Mouse (Mus musculus) hindbrain, embryonic 13.5 days (tissue): ENCODE measurements at regions not wholly inside any gene's neighbourhood (a gene's known extent, or its start where the extent isn't known, plus 50 kb on each side); places are given as distances from the start of the nearest gene placed in this dataset.

Experiments used
- ATAC-seq: fragments of 200-750 bp; cut with Nextera tagmentation; 2 replicates; pipeline ENCODE4 v1.8.0; 2017; ENCODE audit warnings: moderate TSS enrichment; ENCODE audit not compliant: low FRiP score
- H3K27ac ChIP-seq: fragments of 300-500 bp; sonication (generic); 2 replicates; pipeline ENCODE4 v1.5.1; 2015; ENCODE audit warnings: inconsistent platforms, mild to moderate bottlenecking, moderate library complexity
- H3K27me3 ChIP-seq: fragments of 300-500 bp; sonication (generic); 2 replicates; pipeline ENCODE4 v1.6.1; 2015; ENCODE audit warnings: mild to moderate bottlenecking, inconsistent platforms
- H3K36me3 ChIP-seq: fragments of 300-500 bp; sonication (generic); 2 replicates; pipeline ENCODE4 v1.6.1; 2015; ENCODE audit warnings: mild to moderate bottlenecking, inconsistent platforms
- H3K4me1 ChIP-seq: fragments of 300-500 bp; sonication (generic); replicated peaks from 2 replicates; pipeline ENCODE4 v1.6.1; 2015; ENCODE audit warnings: inconsistent platforms
- H3K4me2 ChIP-seq: fragments of 300-500 bp; sonication (generic); 2 replicates; pipeline ENCODE4 v1.6.1; 2015; ENCODE audit warnings: inconsistent platforms, mild to moderate bottlenecking, moderate library complexity
- H3K4me3 ChIP-seq: fragments of 300-500 bp; sonication (generic); 2 replicates; pipeline ENCODE4 v1.5.1; 2015; ENCODE audit warnings: mild to moderate bottlenecking, inconsistent platforms
- H3K9ac ChIP-seq: fragments of 300-500 bp; sonication (generic); 2 replicates; pipeline ENCODE4 v1.6.1; 2015; ENCODE audit warnings: mild to moderate bottlenecking, inconsistent platforms
- H3K9me3 ChIP-seq: fragments of 300-500 bp; sonication (generic); 2 replicates; pipeline ENCODE4 v1.6.1; 2016; ENCODE audit warnings: inconsistent platforms
- WGBS: fragments of 180-500 bp; shearing (Covaris S2); methylation state at CpG from one replicate; pipeline ENCODE4 v1.1.7; 2015; 5-methylcytosine and 5-hydroxymethylcytosine counted together

- no peak for ATAC-seq
- H3K4me2 ChIP-seq = no peak overlapping the region
- no peaks in the 10 kb centered on the region for H3K9me3 ChIP-seq
- no peak overlapping the region for H3K9ac ChIP-seq
- no peaks in the 10 kb centered on the region for H3K4me1 ChIP-seq
- no peak overlapping the region for H3K27ac ChIP-seq
- WGBS = 77% methylated on average over 4 of the region's 4 CpGs
- no peaks in the 10 kb centered on the region for H3K36me3 ChIP-seq
- H3K27me3 ChIP-seq = no peaks in the 10 kb centered on the region
- no peak overlapping the region for H3K4me3 ChIP-seq
These were observed 948.6 kb downstream of the Synb start for GRCm38 (mm10) chr14:68345527-68345926.

DNA sequence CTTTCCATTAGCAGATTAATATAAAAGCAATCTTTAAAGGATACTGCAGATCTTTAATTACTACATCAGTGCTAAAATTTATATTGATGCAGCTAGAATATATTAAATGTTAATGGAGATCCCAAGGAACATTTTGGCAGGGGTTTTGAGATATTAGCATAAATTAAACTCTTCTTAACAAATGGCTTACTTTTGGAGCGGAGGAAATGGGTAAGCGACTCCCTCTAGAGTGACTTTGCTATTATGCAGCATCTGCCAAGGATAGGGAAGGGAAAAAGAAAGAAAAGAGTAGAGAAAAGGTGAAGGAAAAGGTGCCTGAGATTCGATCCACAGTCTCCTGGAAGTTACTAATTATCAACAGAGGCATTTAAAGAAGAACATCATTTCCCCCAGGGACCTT, 949.4 kb downstream of the Synb start:
- H3K9me3 ChIP-seq = no peaks in the 10 kb centered on the region
- no peaks in the 10 kb centered on the region for H3K27me3 ChIP-seq
- 45% methylated on average over 3 of the region's 3 CpGs for WGBS
- no peak overlapping the region for H3K4me3 ChIP-seq
- no peak overlapping the region for H3K4me2 ChIP-seq
- no peak for ATAC-seq
- H3K27ac ChIP-seq = no peak overlapping the region
- 0 out of 2 replicates have a peak, but pooled peaks cover 2% of the 10 kb centered on the region for H3K4me1 ChIP-seq
- no peak overlapping the region for H3K9ac ChIP-seq
- H3K36me3 ChIP-seq = no peaks in the 10 kb centered on the region

- Histone ChIP-seq H3K27ac (no peak overlapping the region), H3K4me1 (peaks cover 17% of the 10 kb centered on the region), H3K9ac (no peak overlapping the region), H3K27me3 (no peaks in the 10 kb centered on the region), H3K4me2 (no peak overlapping the region), H3K9me3 (no peaks in the 10 kb centered on the region), H3K4me3 (no peak overlapping the region), H3K36me3 (no peaks in the 10 kb centered on the region)
- no peak for ATAC-seq
- WGBS = 57% methylated on average over 5 of the region's 5 CpGs
These were observed 955.7 kb downstream of the Synb start for GRCm38 (mm10) chr14:68338440-68338839.

GRCm38 (mm10) chr14:68325061-68325460, 969.0 kb downstream of the Synb start:
- H3K4me1 ChIP-seq = 0 out of 2 replicates have a peak, but pooled peaks cover 3% of the 10 kb centered on the region
- H3K27me3 ChIP-seq = no peaks in the 10 kb centered on the region
- H3K9ac ChIP-seq = no peak overlapping the region
- H3K4me2 ChIP-seq = no peak overlapping the region
- WGBS = 95% methylated on average over 1 of the region's 1 CpGs
- H3K36me3 ChIP-seq = no peaks in the 10 kb centered on the region
- no peak for ATAC-seq
- no peak overlapping the region for H3K27ac ChIP-seq
- no peaks in the 10 kb centered on the region for H3K9me3 ChIP-seq
- no peak overlapping the region for H3K4me3 ChIP-seq

GRCm38 (mm10) chr14:68323008-68323407, 971.1 kb downstream of the Synb start:
- Histone ChIP-seq H3K4me2 (no peak overlapping the region), H3K9ac (no peak overlapping the region), H3K4me1 (0 out of 2 replicates have a peak, but pooled peaks cover 3% of the 10 kb centered on the region), H3K27ac (no peak overlapping the region), H3K4me3 (no peak overlapping the region), H3K36me3 (no peaks in the 10 kb centered on the region), H3K9me3 (no peaks in the 10 kb centered on the region), H3K27me3 (no peaks in the 10 kb centered on the region)
- no peak for ATAC-seq
- 55% methylated on average over 6 of the region's 6 CpGs for WGBS

DNA sequence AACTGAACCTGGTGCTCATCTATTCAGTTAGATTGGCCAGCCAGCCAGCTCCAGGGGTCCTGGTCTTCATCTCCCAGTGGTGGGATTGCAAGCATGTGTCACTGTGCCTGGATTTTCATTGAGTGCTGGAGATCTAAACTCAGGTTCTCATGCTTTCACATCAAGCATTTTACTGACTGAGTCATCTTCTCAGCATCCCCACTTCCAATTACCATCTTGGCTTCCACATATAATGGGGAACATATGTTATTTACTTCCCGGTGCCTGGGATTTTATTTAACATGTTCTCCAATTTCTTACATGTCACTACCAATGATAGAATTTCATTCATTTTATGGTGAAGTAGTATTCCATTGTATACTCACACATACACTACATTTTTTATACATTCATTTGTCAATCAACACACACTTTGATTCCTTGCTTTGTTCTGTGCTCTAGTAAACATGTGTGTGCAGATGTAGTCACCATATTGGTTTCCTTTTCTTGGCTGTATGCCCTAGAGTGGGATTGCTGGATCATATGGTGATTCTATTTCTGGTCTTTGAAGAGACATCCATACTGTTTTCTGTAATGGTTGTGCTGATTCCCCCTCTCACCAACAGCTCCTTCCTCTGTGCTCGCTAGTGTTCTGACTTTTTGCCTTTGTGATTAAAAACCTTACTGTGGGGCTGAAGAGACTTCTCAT, 986.0 kb downstream of the Synb start:
- Histone ChIP-seq H3K4me3 (no peak overlapping the region), H3K4me1 (no peaks in the 10 kb centered on the region), H3K4me2 (no peak overlapping the region), H3K27ac (no peak overlapping the region), H3K9ac (no peak overlapping the region), H3K27me3 (no peaks in the 10 kb centered on the region), H3K9me3 (no peaks in the 10 kb centered on the region), H3K36me3 (no peaks in the 10 kb centered on the region)
- ATAC-seq = no peak
- 80% methylated on average over 2 of the region's 2 CpGs for WGBS

GRCm38 (mm10) chr14:68305166-68305565, 988.9 kb downstream of the Synb start:
- no peak for ATAC-seq
- Histone ChIP-seq H3K9ac (no peak overlapping the region), H3K4me3 (no peak overlapping the region), H3K27me3 (no peaks in the 10 kb centered on the region), H3K9me3 (no peaks in the 10 kb centered on the region), H3K4me1 (no peaks in the 10 kb centered on the region), H3K27ac (no peak overlapping the region), H3K4me2 (no peak overlapping the region), H3K36me3 (no peaks in the 10 kb centered on the region)
- WGBS = 88% methylated on average over 8 of the region's 8 CpGs

GRCm38 (mm10) chr14:68301710-68302109, 992.4 kb downstream of the Synb start:
- 45% methylated on average over 4 of the region's 4 CpGs for WGBS
- Histone ChIP-seq H3K4me3 (no peak overlapping the region), H3K27ac (no peak overlapping the region), H3K9me3 (no peaks in the 10 kb centered on the region), H3K4me2 (no peak overlapping the region), H3K4me1 (no peaks in the 10 kb centered on the region), H3K27me3 (no peaks in the 10 kb centered on the region), H3K9ac (no peak overlapping the region), H3K36me3 (no peaks in the 10 kb centered on the region)
- ATAC-seq = 0 out of 2 replicates have a peak, but pooled peaks have one; percentile 49

- no peak for ATAC-seq
- Histone ChIP-seq H3K4me1 (no peaks in the 10 kb centered on the region), H3K27me3 (no peaks in the 10 kb centered on the region), H3K4me3 (no peak overlapping the region), H3K9me3 (no peaks in the 10 kb centered on the region), H3K36me3 (no peaks in the 10 kb centered on the region), H3K9ac (no peak overlapping the region), H3K4me2 (no peak overlapping the region), H3K27ac (no peak overlapping the region)
- WGBS = 78% methylated on average over 3 of the region's 3 CpGs
These were observed 1008.6 kb downstream of the Synb start for GRCm38 (mm10) chr14:68285546-68285945.

GRCm38 (mm10) chr14:68261436-68261835, 1032.7 kb downstream of the Synb start:
- Histone ChIP-seq H3K4me2 (no peak overlapping the region), H3K4me1 (peaks cover 21% of the 10 kb centered on the region), H3K27ac (peak overlapping the region; percentile 15), H3K27me3 (no peaks in the 10 kb centered on the region), H3K9ac (no peak overlapping the region; the same call in 1 of the 2 replicates), H3K36me3 (no peaks in the 10 kb centered on the region), H3K9me3 (no peaks in the 10 kb centered on the region), H3K4me3 (no peak overlapping the region)
- no peak for ATAC-seq
- 51% methylated on average over 3 of the region's 3 CpGs for WGBS

DNA sequence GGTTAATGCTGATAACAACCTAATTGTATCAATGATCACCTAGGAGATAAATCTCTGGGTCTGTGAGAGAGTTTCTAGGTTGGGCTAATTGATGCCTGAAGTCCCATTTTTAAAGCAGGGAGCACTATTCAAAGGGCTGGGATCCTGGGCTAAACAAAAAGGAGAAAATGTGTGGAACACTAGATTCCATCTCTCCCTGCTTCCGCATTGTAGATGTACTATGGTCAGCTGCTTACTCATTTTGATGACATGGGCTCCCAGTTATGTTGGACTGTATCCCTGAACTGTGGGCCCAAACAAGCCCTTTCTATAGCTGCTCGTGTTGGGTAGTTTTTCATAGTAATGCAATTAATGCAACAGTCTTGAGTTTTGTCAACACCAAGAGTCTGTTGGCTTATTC, 1047.1 kb downstream of the Synb start:
- Histone ChIP-seq H3K4me2 (no peak overlapping the region), H3K36me3 (no peaks in the 10 kb centered on the region), H3K9me3 (no peaks in the 10 kb centered on the region), H3K4me3 (no peak overlapping the region), H3K4me1 (no peaks in the 10 kb centered on the region), H3K27me3 (no peaks in the 10 kb centered on the region), H3K27ac (no peak overlapping the region), H3K9ac (no peak overlapping the region)
- no peak for ATAC-seq
- 91% methylated on average over 2 of the region's 2 CpGs for WGBS

GRCm38 (mm10) chr14:68240146-68240545, 1054.0 kb downstream of the Synb start:
- Histone ChIP-seq H3K4me2 (no peak overlapping the region), H3K4me3 (no peak overlapping the region), H3K27me3 (no peaks in the 10 kb centered on the region), H3K9ac (no peak overlapping the region), H3K4me1 (no peaks in the 10 kb centered on the region), H3K9me3 (no peaks in the 10 kb centered on the region), H3K36me3 (no peaks in the 10 kb centered on the region), H3K27ac (no peak overlapping the region)
- no peak for ATAC-seq
- WGBS = 60% methylated on average over 7 of the region's 7 CpGs

- H3K36me3 ChIP-seq = no peaks in the 10 kb centered on the region
- no peak overlapping the region for H3K4me3 ChIP-seq
- H3K9ac ChIP-seq = no peak overlapping the region
- no peaks in the 10 kb centered on the region for H3K27me3 ChIP-seq
- WGBS = 56% methylated on average over 3 of the region's 3 CpGs
- H3K4me2 ChIP-seq = no peak overlapping the region
- no peak for ATAC-seq
- H3K9me3 ChIP-seq = no peaks in the 10 kb centered on the region
- no peak overlapping the region for H3K27ac ChIP-seq
- H3K4me1 ChIP-seq = peaks cover 2% of the 10 kb centered on the region
These were observed 1069.9 kb downstream of the Synb start for GRCm38 (mm10) chr14:68224152-68224551.
